In genomic region chr16:34690334-34691144, GRCm38 (mm10) we compare ENCODE assay signal across 8 mouse cellular contexts. TPM values are rescaled to one million over a fixed set of nuclear protein-coding genes. Genes with fewer than 3 reads are reported as not detected.
DNase-seq lines count a peak whose midpoint lies in the region; ATAC-seq lines count a peak whose summit lies in the region.

TSS of gene Ccdc14 (plus strand) at chr16:34690616.

- no peaks in the 10 kb centered on the region for H3K36me3 ChIP-seq in hindbrain, embryonic 15.5 days

- DNase-seq in R1 (ENCODE audit: low read depth, low spot score) = peak; percentile 98
- DNase-seq in cerebellum, postnatal 25 days = peak; percentile 81 to 87
- peak; percentile 56 to 64 for DNase-seq in frontal cortex, postnatal 25 days (ENCODE audit: low spot score in 2 of 2)
- DNase-seq in left cerebral cortex, adult 11 months (ENCODE audit: low spot score) = peak; percentile 76
- peak; percentile 93 to 96 for DNase-seq in lung, postnatal 4 days
- DNase-seq in retina, postnatal 7 days (ENCODE audit: low read depth, low spot score) = peak; percentile 92
- DNase-seq in urinary bladder, adult 2 months (ENCODE audit: low spot score) = peak; percentile 65

- peak; percentile 94 for ATAC-seq in hindbrain, embryonic 15.5 days (ENCODE audit: low FRiP score, low read depth)

- H3K9me3 ChIP-seq in hindbrain, embryonic 15.5 days = no peaks in the 10 kb centered on the region

- peak within 1 kb of the TSS; percentile 64 for H3K9ac ChIP-seq in hindbrain, embryonic 15.5 days

- peak within 1 kb of the TSS; percentile 82 for H3K4me3 ChIP-seq in hindbrain, embryonic 15.5 days

- H3K4me2 ChIP-seq in hindbrain, embryonic 15.5 days = peak within 1 kb of the TSS; percentile 92

- under 1% methylated on average over 53 of the region's 53 CpGs for WGBS in hindbrain, embryonic 15.5 days

- H3K4me1 ChIP-seq in hindbrain, embryonic 15.5 days (replicated peaks) = peaks cover 7% of the 10 kb centered on the region

- H3K27me3 ChIP-seq in hindbrain, embryonic 15.5 days = no peaks in the 10 kb centered on the region

- H3K27ac ChIP-seq in hindbrain, embryonic 15.5 days (replicated peaks) = peak within 1 kb of the TSS; percentile 89

RNA-seq across cellular contexts. Expression of gene Ccdc14, which starts in this region (rescaled TPM):
- 3.3 and 3.8 TPM in 2 replicates for polyA plus RNA-seq in hindbrain, embryonic 15.5 days (2015; fragmentation: Nextera tagmentation; extraction: Ambion mirVana)
- 3.6 and 3.7 TPM in 2 replicates for polyA plus RNA-seq in urinary bladder, adult 2 months (2012; rRNA removed)

Comparison
In these comparisons a context has a peak if more than half of its experiments do, and no peak if none do; other contexts are left out.
1. Peak in every context shown above with its lines: DNase-seq, ATAC-seq, H3K4me3 ChIP-seq and H3K27ac ChIP-seq.